Mouse (Mus musculus) adrenal gland, postnatal 0 days (tissue): Measurements from ENCODE around the gene Ang. TPM values are rescaled to one million over a fixed set of nuclear protein-coding genes. Genes with fewer than 3 reads are reported as not detected.

Source experiments
- polyA plus RNA-seq: library from polyadenylated mRNA; unstranded; fragments of >200 nt; fragmentation: Nextera tagmentation; extraction: Ambion mirVana; gene quantifications from 2 replicates; pipeline ENCODE4 v1.2.1, GENCODE M21; 2015

The Ang gene
- 14.8 and 20.1 TPM in 2 replicates for polyA plus RNA-seq

GRCm38 (mm10) chr14:51090921-51091900 is at the start of gene Ang, which contains the start of gene Rnase4:
Ang (plus strand) TSS chr14:51091150.
Rnase4 (plus strand) TSS chr14:51091077.

GRCm38 (mm10) chr14:51041769-51042168 is 49.2 kb upstream of the Ang start, which contains the start of gene Rnase9:
Rnase9 (minus strand) TSS chr14:51041869.

GRCm38 (mm10) chr14:51050063-51050462 is 40.9 kb upstream of the Ang start, which contains the start of gene Rnase11:
Rnase11 (minus strand) TSS chr14:51050163.

GRCm38 (mm10) chr14:51057401-51057831 is 33.5 kb upstream of the Ang start, which contains the start of gene Rnase12:
Rnase12 (minus strand) TSS chr14:51057661.

GRCm38 (mm10) chr14:51074335-51074734 is 16.6 kb upstream of the Ang start, which contains the start of gene Olfr750:
Olfr750 (minus strand) TSS chr14:51074435.

GRCm38 (mm10) chr14:51113916-51114560 is 23.1 kb downstream of the Ang start, which contains the start of gene Eddm3b:
Eddm3b (plus strand) TSS chr14:51114426.

GRCm38 (mm10) chr14:51146685-51147084 is 55.7 kb downstream of the Ang start, which contains the start of gene Rnase1:
Rnase1 (minus strand) TSS chr14:51146785.

Other genes starting within 250 kb of the Ang start
- gene Tep1, start 220.6 kb upstream of the Ang start, polyA plus RNA-seq: 9.4 and 9.5 TPM in 2 replicates
- 0.36 and 0.57 TPM in 2 replicates for gene Klhl33, start 193.6 kb upstream of the Ang start, polyA plus RNA-seq
- 84.0 and 97.5 TPM in 2 replicates for gene Osgep, start 166.3 kb upstream of the Ang start, polyA plus RNA-seq
- gene Apex1, start 166.2 kb upstream of the Ang start, polyA plus RNA-seq: 143 and 189 TPM in 2 replicates
- 42.4 and 54.4 TPM in 2 replicates for gene Pip4p1, start 160.3 kb upstream of the Ang start, polyA plus RNA-seq
- gene Pnp, start 160.1 kb upstream of the Ang start, polyA plus RNA-seq: 71.4 and 77.7 TPM in 2 replicates
- not detected in 2 replicates for gene Gm49342, start 146.6 kb upstream of the Ang start, polyA plus RNA-seq
- 2.2 and 2.8 TPM in 2 replicates for gene Pnp2, start 135.2 kb upstream of the Ang start, polyA plus RNA-seq
- 0.25 TPM in 1 of 2 replicates, not detected in the other for gene Rnase10, start 83.4 kb upstream of the Ang start, polyA plus RNA-seq
- gene Rnase9, start 49.3 kb upstream of the Ang start, polyA plus RNA-seq: not detected in 2 replicates
- not detected in 2 replicates for gene Rnase11, start 41.0 kb upstream of the Ang start, polyA plus RNA-seq
- 1.4 and 1.9 TPM in 2 replicates for gene Rnase12, start 33.5 kb upstream of the Ang start, polyA plus RNA-seq
- gene Olfr750, start 16.7 kb upstream of the Ang start, polyA plus RNA-seq: 0.03 and 0.05 TPM in 2 replicates
- 122 and 245 TPM in 2 replicates for gene Rnase4, start 73 bp upstream of the Ang start, polyA plus RNA-seq
- 0.08 TPM in 1 of 2 replicates, not detected in the other for gene Eddm3b, start 23.3 kb downstream of the Ang start, polyA plus RNA-seq
- gene Rnase6, start 32.8 kb downstream of the Ang start, polyA plus RNA-seq: 0.99 and 1.6 TPM in 2 replicates
- gene Rnase1, start 55.6 kb downstream of the Ang start, polyA plus RNA-seq: 2.3 and 3.7 TPM in 2 replicates
- not detected in 2 replicates for gene Rnase2b, start 71.1 kb downstream of the Ang start, polyA plus RNA-seq
- gene Ang2, start 108.0 kb downstream of the Ang start, polyA plus RNA-seq: not detected in 2 replicates
- gene Ear14, start 112.2 kb downstream of the Ang start, polyA plus RNA-seq: not detected in 2 replicates
- not detected in 2 replicates for gene Rnase2a, start 165.0 kb downstream of the Ang start, polyA plus RNA-seq